Mouse (Mus musculus) spleen, adult 2 months (tissue): Measurements from ENCODE around the gene Chst12. TPM values are rescaled to one million over a fixed set of nuclear protein-coding genes. Genes with fewer than 3 reads are reported as not detected.
"Not testable (repeated sequence)": the region's sequence is repeated elsewhere in the genome, so short reads cannot be mapped to it uniquely, and the experiment has no call there.

ENCODE experiments used
- DNase-seq, 2 experiments: peaks; one replicate each; pipeline versions ENCODE4 v3.0.0 to v3.0.0-alpha.2; 2012 to 2021; ENCODE audit warnings: low spot score in 2 of 2, low read depth in 1 of 2
- H3K27ac ChIP-seq: fragments of 200-500 bp; 2 replicates; pipeline ENCODE4 v1.5.1; 2012; ENCODE audit warnings: low read length, inconsistent platforms; ENCODE audit not compliant: insufficient read depth
- H3K27me3 ChIP-seq: fragments of 200-500 bp; 2 replicates; pipeline ENCODE4 v1.6.1; 2012; ENCODE audit warnings: mild to moderate bottlenecking, moderate library complexity, low read length, inconsistent platforms; ENCODE audit not compliant: control insufficient read depth, insufficient read depth
- H3K36me3 ChIP-seq: fragments of 200-500 bp; 2 replicates; pipeline ENCODE4 v1.6.1; 2012; ENCODE audit warnings: mild to moderate bottlenecking, low read length, inconsistent platforms; ENCODE audit not compliant: control insufficient read depth, insufficient read depth
- H3K4me1 ChIP-seq: fragments of 200-500 bp; 2 replicates; pipeline ENCODE4 v1.6.1; 2011; ENCODE audit warnings: inconsistent platforms; ENCODE audit not compliant: control insufficient read depth, insufficient read depth, insufficient read length
- H3K4me3 ChIP-seq: fragments of 200-500 bp; 2 replicates; pipeline ENCODE4 v1.5.1; 2011; ENCODE audit warnings: mild to moderate bottlenecking, inconsistent platforms; ENCODE audit not compliant: insufficient read depth, insufficient read length; ENCODE audit errors: extremely low read depth
- CTCF ChIP-seq: fragments of 200-500 bp; IDR thresholded peaks from 2 replicates; pipeline ENCODE4 v1.5.1; 2011; ENCODE audit warnings: mild to moderate bottlenecking, inconsistent platforms; ENCODE audit not compliant: insufficient read depth, insufficient read length, insufficient replicate concordance; ENCODE audit errors: extremely low read depth
- POLR2A ChIP-seq: fragments of 200-500 bp; IDR thresholded peaks from 2 replicates; pipeline ENCODE4 v1.6.1; 2011; ENCODE audit warnings: low read depth, low read length, inconsistent platforms
- WGBS: fragments of 180-500 bp; shearing (Covaris S2); methylation state at CpG from one replicate; pipeline ENCODE4 v1.1.7; 2018; 5-methylcytosine and 5-hydroxymethylcytosine counted together
- polyA plus RNA-seq: library from polyadenylated mRNA; depleted of rRNA; stranded (reverse); fragments of >200 nt; gene quantifications from 2 replicates; pipeline ENCODE4 v1.2.3, GENCODE M21; 2012; rRNA removed

The Chst12 gene
- polyA plus RNA-seq, result 28.0 and 31.6 TPM in 2 replicates

- Histone ChIP-seq H3K36me3 (no peaks in the 10 kb centered on the region), H3K4me1 (peaks cover 40% of the 10 kb centered on the region), H3K4me3 (peak within 1 kb of the TSS; percentile 67), H3K27me3 (no peaks in the 10 kb centered on the region), H3K27ac (peak within 1 kb of the TSS; percentile 59)
- DNase-seq, result peak; percentile 99 to 100
- 1% methylated on average over 38 of the region's 38 CpGs for WGBS
- TF ChIP-seq CTCF (no peak), POLR2A (peak; percentile 89)
Observed at GRCm38 (mm10) chr5:140505208-140505780, at the start of gene Chst12. Chst12 (plus strand) TSS chr5:140505550.

GRCm38 (mm10) chr5:140461476-140461875 is 43.9 kb upstream of the Chst12 start:
- Histone ChIP-seq H3K4me1 (no peaks in the 10 kb centered on the region), H3K36me3 (no peaks in the 10 kb centered on the region), H3K27ac (no peak overlapping the region), H3K27me3 (no peaks in the 10 kb centered on the region), H3K4me3 (no peak overlapping the region)
- DNase-seq, result no peak
- TF ChIP-seq POLR2A (no peak), CTCF (no peak)
- 81% methylated on average over 3 of the region's 3 CpGs for WGBS

DNA sequence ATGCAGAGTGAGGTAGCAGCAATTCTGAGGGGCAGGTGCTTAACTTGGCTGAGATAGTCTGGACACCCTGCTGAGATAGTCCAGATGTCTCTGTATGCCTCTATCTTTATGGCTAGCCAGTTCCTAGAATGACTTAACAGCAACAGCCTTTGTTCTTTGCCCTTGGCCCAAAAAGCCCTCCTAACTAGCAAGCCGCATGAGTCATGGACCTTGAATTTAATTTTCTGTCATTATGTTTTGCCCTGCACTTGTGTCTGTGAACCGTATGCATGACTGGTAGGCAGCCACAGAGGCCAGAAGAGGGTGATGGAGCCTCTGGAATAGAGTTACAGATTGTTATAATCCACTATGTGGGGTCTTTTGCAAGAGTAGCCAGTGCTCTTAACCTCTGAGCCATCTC is 42.2 kb upstream of the Chst12 start:
- not testable (repeated sequence) for H3K36me3 ChIP-seq, H3K4me3 ChIP-seq, H3K4me1 ChIP-seq, H3K27ac ChIP-seq, DNase-seq, H3K27me3 ChIP-seq
- WGBS, result 83% methylated on average over 2 of the region's 2 CpGs

DNA sequence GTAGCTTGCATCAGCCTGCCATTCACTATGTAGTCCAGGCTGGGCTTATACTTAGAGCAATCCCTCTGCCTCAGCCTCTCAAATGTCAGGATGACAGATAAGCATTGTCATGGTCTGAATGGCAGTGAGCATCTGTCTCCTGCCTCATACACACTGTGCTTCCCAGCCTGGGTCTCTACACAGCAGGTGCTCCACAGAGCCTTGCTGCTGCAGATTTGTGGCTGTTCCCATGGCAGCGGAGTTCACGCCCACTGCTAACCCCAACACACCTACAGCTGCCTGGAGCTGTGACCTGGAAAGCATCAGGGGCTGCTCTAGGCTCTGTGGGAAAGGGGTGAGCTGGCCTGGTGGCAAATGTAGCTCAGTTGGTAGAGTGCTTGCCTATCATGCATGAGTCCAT is 40.4 kb upstream of the Chst12 start:
- no peak overlapping the region for H3K4me3 ChIP-seq

GRCm38 (mm10) chr5:140472336-140472735 is 33.0 kb upstream of the Chst12 start:
- 82% methylated on average over 3 of the region's 3 CpGs for WGBS
- H3K36me3 ChIP-seq, result no peaks in the 10 kb centered on the region
- H3K4me1 ChIP-seq, result no peaks in the 10 kb centered on the region
- TF ChIP-seq POLR2A, result no peak
- peak; percentile 11; the same call in 1 of the 2 replicates for TF ChIP-seq CTCF
- no peak overlapping the region for H3K27ac ChIP-seq
- H3K27me3 ChIP-seq, result no peaks in the 10 kb centered on the region
- DNase-seq, result no peak
- H3K4me3 ChIP-seq, result no peak overlapping the region

More for the DNA sequence above, 40.4 kb upstream of the Chst12 start:
- no peak for TF ChIP-seq POLR2A
- TF ChIP-seq CTCF, result no peak
- no peak overlapping the region for H3K27ac ChIP-seq
- H3K27me3 ChIP-seq, result no peaks in the 10 kb centered on the region
- no peak for DNase-seq
- H3K4me1 ChIP-seq, result no peaks in the 10 kb centered on the region
- WGBS, result 87% methylated on average over 2 of the region's 2 CpGs
- H3K36me3 ChIP-seq, result no peaks in the 10 kb centered on the region

GRCm38 (mm10) chr5:140481458-140481857 is 23.9 kb upstream of the Chst12 start:
- WGBS, result 70% methylated on average over 4 of the region's 4 CpGs
- no peak for DNase-seq
- no peaks in the 10 kb centered on the region for H3K27me3 ChIP-seq
- TF ChIP-seq POLR2A, result no peak
- TF ChIP-seq CTCF, result no peak
- H3K27ac ChIP-seq, result no peak overlapping the region
- H3K4me1 ChIP-seq, result no peaks in the 10 kb centered on the region
- no peak overlapping the region for H3K4me3 ChIP-seq
- no peaks in the 10 kb centered on the region for H3K36me3 ChIP-seq

DNA sequence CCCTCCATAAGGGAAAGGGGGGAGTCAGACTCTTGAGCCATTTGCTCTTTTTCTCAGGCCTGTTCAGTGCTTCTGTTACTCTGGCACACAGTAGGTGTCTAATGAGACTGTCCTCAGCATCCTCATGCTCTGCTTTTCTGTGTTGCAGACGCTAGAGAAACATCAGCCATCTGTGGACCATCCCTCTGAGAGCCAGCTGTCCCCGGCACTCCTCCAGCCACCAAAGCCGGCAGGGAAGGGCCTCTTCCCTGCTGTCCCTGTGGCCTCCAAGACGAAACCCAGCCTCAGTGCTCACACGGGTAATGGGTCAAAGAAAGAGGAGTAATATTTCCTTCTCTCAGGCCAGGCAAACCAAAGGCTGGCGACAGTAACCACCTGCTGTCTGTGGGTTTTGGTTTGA is 14.2 kb upstream of the Chst12 start:
- no peaks in the 10 kb centered on the region for H3K4me1 ChIP-seq
- no peaks in the 10 kb centered on the region for H3K36me3 ChIP-seq
- no peak for TF ChIP-seq POLR2A
- no peak for TF ChIP-seq CTCF
- H3K27me3 ChIP-seq, result no peaks in the 10 kb centered on the region
- H3K27ac ChIP-seq, result no peak overlapping the region
- no peak for DNase-seq
- 84% methylated on average over 6 of the region's 6 CpGs for WGBS
- H3K4me3 ChIP-seq, result no peak overlapping the region
